Comparison of ENCODE assay signal across 20 mouse cellular contexts in genomic region chr2:76053748-76054331, GRCm38 (mm10).
"Had no signal": no experiment of that assay in that cellular context is flagged by ENCODE, and none has a peak within 500 bp of the region (broad histone marks: within the 10 kb centered on the region; RNA-seq: fewer than 3 reads in every experiment).

No protein-coding gene starts in this region.

- ATAC-seq: inflammation-experienced regulatory T-cells, adult 6 months; intestine, embryonic 16.5 days; liver, postnatal 0 days; lung, postnatal 0 days had no signal

- H3K4me3 ChIP-seq: limb, embryonic 12.5 days; limb, embryonic 15.5 days; stomach, embryonic 15.5 days had no signal

- H3K9me3 ChIP-seq: limb, embryonic 12.5 days; limb, embryonic 15.5 days; stomach, embryonic 15.5 days had no signal

- H3K9ac ChIP-seq: limb, embryonic 12.5 days; limb, embryonic 15.5 days; liver, embryonic 14.5 days; liver, postnatal 0 days; lung, embryonic 14.5 days; stomach, embryonic 15.5 days had no signal

- H3K36me3 ChIP-seq: limb, embryonic 12.5 days; limb, embryonic 15.5 days; stomach, embryonic 15.5 days had no signal

- DNase-seq: kidney, adult 2 months; kidney, postnatal 10 days; kidney, postnatal 36 days; layer of hippocampus, postnatal 36 days; left cerebral cortex, postnatal 4 days; liver, postnatal 0 days; lung, embryonic 14.5 days; right cerebral cortex, adult 18-20 months; right cerebral cortex, postnatal 25 days; spleen, adult 18-20 months; thymus, postnatal 25 days had no signal

- H3K27ac ChIP-seq: limb, embryonic 12.5 days; limb, embryonic 15.5 days; liver, embryonic 14.5 days; macrophage; stomach, embryonic 15.5 days had no signal

- H3K4me2 ChIP-seq: limb, embryonic 12.5 days; limb, embryonic 15.5 days; liver, embryonic 11.5 days; lung, embryonic 14.5 days; stomach, embryonic 15.5 days had no signal

- H3K27me3 ChIP-seq: limb, embryonic 12.5 days; limb, embryonic 15.5 days; stomach, embryonic 15.5 days had no signal
